8 mouse cellular contexts compared by ENCODE assay signal in genomic region chr5:137607860-137608653, GRCm38 (mm10). TPM values are rescaled to one million over a fixed set of nuclear protein-coding genes. Genes with fewer than 3 reads are reported as not detected.
DNase-seq lines count a peak whose midpoint lies in the region; ATAC-seq and TF ChIP-seq lines count a peak whose summit lies in the region.

No protein-coding gene starts in this region.

- no peak for TF ChIP-seq CTCF in testis, adult 2 months (IDR thresholded peaks at IDR 0.05; ENCODE audit: control insufficient read depth, insufficient read depth, insufficient replicate concordance, low read depth, low read length)

- no peak for DNase-seq in heart, embryonic 10.5 days (ENCODE audit: low spot score)
- no peak for DNase-seq in heart, adult 9 months (ENCODE audit: low spot score in 2 of 2)
- no peak for DNase-seq in testis, postnatal 10 days (ENCODE audit: low spot score)
- no peak for DNase-seq in limb, embryonic 14.5 days (ENCODE audit: low spot score)
- no peak for DNase-seq in cerebellum, adult 9-10 months
- DNase-seq in left cerebral cortex, postnatal 25 days (ENCODE audit: low spot score in 2 of 2) = no peak
- DNase-seq in layer of hippocampus, adult 18-20 months (ENCODE audit: low spot score in 2 of 2) = no peak

- peak overlapping the region; percentile 52 for H3K4me3 ChIP-seq in heart, embryonic 10.5 days
- H3K4me3 ChIP-seq in testis, adult 2 months (ENCODE audit: control insufficient read depth, low read depth, low read length) = peak overlapping the region; percentile 50
- H3K4me3 ChIP-seq in limb, embryonic 14.5 days (replicated peaks; ENCODE audit: low read length) = peak overlapping the region; percentile 24

- H3K36me3 ChIP-seq in heart, embryonic 10.5 days = peaks cover 41% of the 10 kb centered on the region
- H3K36me3 ChIP-seq in testis, adult 2 months (ENCODE audit: control insufficient read depth, insufficient read depth, low read length) = no peaks in the 10 kb centered on the region
- H3K36me3 ChIP-seq in limb, embryonic 14.5 days (ENCODE audit: control insufficient read depth, insufficient read depth, low read length) = peaks cover 27% of the 10 kb centered on the region

- H3K27me3 ChIP-seq in heart, embryonic 10.5 days (ENCODE audit: insufficient read depth, poor library complexity, severe bottlenecking) = peaks cover 16% of the 10 kb centered on the region
- no peaks in the 10 kb centered on the region for H3K27me3 ChIP-seq in testis, adult 2 months (ENCODE audit: control insufficient read depth, insufficient read depth, low read length)
- H3K27me3 ChIP-seq in limb, embryonic 14.5 days (ENCODE audit: control insufficient read depth, insufficient read depth, low read length) = no peaks in the 10 kb centered on the region

- peak overlapping the region; percentile 72 for H3K27ac ChIP-seq in heart, embryonic 10.5 days
- no peak overlapping the region for H3K27ac ChIP-seq in testis, adult 2 months (ENCODE audit: control insufficient read depth, insufficient read depth, low read depth, low read length)
- H3K27ac ChIP-seq in limb, embryonic 14.5 days (replicated peaks; ENCODE audit: low read depth, low read length) = no peak overlapping the region

- no peak for ATAC-seq in limb, embryonic 14.5 days (ENCODE audit: low FRiP score, low read depth)

- peak overlapping the region; percentile 44 for H3K9ac ChIP-seq in limb, embryonic 14.5 days (ENCODE audit: low read depth, low read length, severe bottlenecking)

- peak overlapping the region; percentile 70 for H3K4me2 ChIP-seq in limb, embryonic 14.5 days (replicated peaks; ENCODE audit: low read depth, low read length, severe bottlenecking)

- peaks cover 50% of the 10 kb centered on the region for H3K4me1 ChIP-seq in heart, embryonic 10.5 days
- H3K4me1 ChIP-seq in testis, adult 2 months (ENCODE audit: control insufficient read depth, insufficient read depth, low read length) = peaks cover 26% of the 10 kb centered on the region
- peaks cover 52% of the 10 kb centered on the region for H3K4me1 ChIP-seq in limb, embryonic 14.5 days (ENCODE audit: control insufficient read depth, insufficient read depth, low read length)

- no peaks in the 10 kb centered on the region for H3K9me3 ChIP-seq in heart, embryonic 10.5 days
- H3K9me3 ChIP-seq in limb, embryonic 14.5 days (ENCODE audit: control insufficient read depth, low read length) = no peaks in the 10 kb centered on the region

- intact Hi-C loops in left cerebral cortex, postnatal 25 days (cut with DNase I) = no loop called here

- TF ChIP-seq POLR2A in testis, adult 2 months (IDR thresholded peaks at IDR 0.05; ENCODE audit: control insufficient read depth, low read depth, low read length) = no peak
- TF ChIP-seq POLR2A in limb, embryonic 14.5 days (IDR thresholded peaks at IDR 0.05; ENCODE audit: borderline replicate concordance, extremely low read depth, insufficient read depth, insufficient read length) = no peak

- WGBS in heart, embryonic 10.5 days = 17% methylated on average over 26 of the region's 26 CpGs
- 24% methylated on average over 23 of the region's 26 CpGs for WGBS in limb, embryonic 14.5 days

RNA-seq across cellular contexts. Expression of gene Pcolce, which starts 5.5 kb away (rescaled TPM):
- 114 and 137 TPM in 2 replicates for polyA plus RNA-seq in heart, embryonic 10.5 days (2016; fragmentation: Nextera tagmentation; extraction: Ambion mirVana)
- polyA plus RNA-seq in testis, adult 2 months (2012; rRNA removed) = 98.5 and 102 TPM in 2 replicates
- 267 and 329 TPM in 2 replicates for polyA plus RNA-seq in limb, embryonic 14.5 days (2012; rRNA removed)
- polyA plus RNA-seq in limb, embryonic 14.5 days (2014; fragmentation: Nextera tagmentation; extraction: Ambion mirVana) = 223 and 227 TPM in 2 replicates
- 10 to 100 TPM; 12.1 to 13.7 TPM for total RNA-seq in left cerebral cortex, postnatal 25 days (2021)
- total RNA-seq in layer of hippocampus, adult 18-20 months (2021) = 1 to 10 TPM; 6.1 to 7.5 TPM

RNA-seq across cellular contexts. Expression of gene Mospd3, which starts 7.2 kb away (rescaled TPM):
- polyA plus RNA-seq in heart, embryonic 10.5 days (2016; fragmentation: Nextera tagmentation; extraction: Ambion mirVana) = 14.3 and 16.0 TPM in 2 replicates
- 43.0 and 45.2 TPM in 2 replicates for polyA plus RNA-seq in testis, adult 2 months (2012; rRNA removed)
- polyA plus RNA-seq in limb, embryonic 14.5 days (2012; rRNA removed) = 68.2 and 103 TPM in 2 replicates
- 49.4 and 52.5 TPM in 2 replicates for polyA plus RNA-seq in limb, embryonic 14.5 days (2014; fragmentation: Nextera tagmentation; extraction: Ambion mirVana)
- 10 to 100 TPM; 18.2 to 22.2 TPM for total RNA-seq in left cerebral cortex, postnatal 25 days (2021)
- total RNA-seq in layer of hippocampus, adult 18-20 months (2021) = 10 to 100 TPM; 20.9 to 25.2 TPM

RNA-seq across cellular contexts. Expression of gene Fbxo24, which starts 20.7 kb away (rescaled TPM):
- polyA plus RNA-seq in heart, embryonic 10.5 days (2016; fragmentation: Nextera tagmentation; extraction: Ambion mirVana) = 0.28 and 0.31 TPM in 2 replicates
- 175 and 181 TPM in 2 replicates for polyA plus RNA-seq in testis, adult 2 months (2012; rRNA removed)
- polyA plus RNA-seq in limb, embryonic 14.5 days (2012; rRNA removed) = 0.24 and 0.28 TPM in 2 replicates
- polyA plus RNA-seq in limb, embryonic 14.5 days (2014; fragmentation: Nextera tagmentation; extraction: Ambion mirVana) = 0.12 and 0.15 TPM in 2 replicates
- under 1 TPM; 0.18 to 0.21 TPM for total RNA-seq in left cerebral cortex, postnatal 25 days (2021)
- under 1 TPM; 0.20 to 0.47 TPM for total RNA-seq in layer of hippocampus, adult 18-20 months (2021)

RNA-seq across cellular contexts. Expression of gene Lrch4, which starts 20.9 kb away (rescaled TPM):
- 23.3 and 23.7 TPM in 2 replicates for polyA plus RNA-seq in heart, embryonic 10.5 days (2016; fragmentation: Nextera tagmentation; extraction: Ambion mirVana)
- 131 and 139 TPM in 2 replicates for polyA plus RNA-seq in testis, adult 2 months (2012; rRNA removed)
- 25.0 and 33.5 TPM in 2 replicates for polyA plus RNA-seq in limb, embryonic 14.5 days (2012; rRNA removed)
- 36.7 and 37.1 TPM in 2 replicates for polyA plus RNA-seq in limb, embryonic 14.5 days (2014; fragmentation: Nextera tagmentation; extraction: Ambion mirVana)
- 10 to 100 TPM; 12.2 to 13.5 TPM for total RNA-seq in left cerebral cortex, postnatal 25 days (2021)
- total RNA-seq in layer of hippocampus, adult 18-20 months (2021) = 10 to 100 TPM; 18.9 to 24.2 TPM

RNA-seq across cellular contexts. Expression of gene Gm20605, which starts 20.9 kb away (rescaled TPM):
- 7.7 and 9.8 TPM in 2 replicates for polyA plus RNA-seq in heart, embryonic 10.5 days (2016; fragmentation: Nextera tagmentation; extraction: Ambion mirVana)
- polyA plus RNA-seq in testis, adult 2 months (2012; rRNA removed) = 15.0 and 15.6 TPM in 2 replicates
- 16.7 and 16.8 TPM in 2 replicates for polyA plus RNA-seq in limb, embryonic 14.5 days (2012; rRNA removed)
- 7.4 and 10.4 TPM in 2 replicates for polyA plus RNA-seq in limb, embryonic 14.5 days (2014; fragmentation: Nextera tagmentation; extraction: Ambion mirVana)
- total RNA-seq in left cerebral cortex, postnatal 25 days (2021) = 10 to 100 TPM in 1 of 2 experiments, 1 to 10 TPM in 1; 9.2 to 11.8 TPM
- 10 to 100 TPM; 13.5 to 21.4 TPM for total RNA-seq in layer of hippocampus, adult 18-20 months (2021)

Comparison
In these comparisons a context has a peak if more than half of its experiments do, and no peak if none do; other contexts are left out.
1. RNA of gene Fbxo24, which starts 20.7 kb away (polyA plus RNA-seq): 175 to 181 TPM in testis, adult 2 months; 0.28 to 0.31 TPM in heart, embryonic 10.5 days and 0.12 to 0.28 TPM in limb, embryonic 14.5 days; every median in the first group is over 100 times any median in the second.
2. Peak in every context shown above with its lines, with median percentiles within 50 percentile points of each other: H3K4me3 ChIP-seq.